Mouse (Mus musculus) heart, adult 2 months (tissue): ENCODE data around the gene Elp4. TPM values are rescaled to one million over a fixed set of nuclear protein-coding genes. Genes with fewer than 3 reads are reported as not detected.

Experiments
- DNase-seq, 2 experiments: peaks; one replicate each; pipeline ENCODE4 v3.0.0; 2021
- H3K27ac ChIP-seq: fragments of 200-600 bp; 2 replicates; pipeline ENCODE4 v1.8.1; 2022
- H3K27me3 ChIP-seq: fragments of 200-500 bp; 2 replicates; pipeline ENCODE4 v1.6.1; 2012; ENCODE audit warnings: mild to moderate bottlenecking, low read length, inconsistent platforms, mixed read lengths; ENCODE audit not compliant: control insufficient read depth, insufficient read depth
- H3K36me3 ChIP-seq: fragments of 200-500 bp; 2 replicates; pipeline ENCODE4 v1.6.1; 2012; ENCODE audit warnings: low read length, inconsistent platforms; ENCODE audit not compliant: control insufficient read depth, insufficient read depth
- H3K4me1 ChIP-seq: fragments of 200-500 bp; 2 replicates; pipeline ENCODE4 v1.6.1; 2011; ENCODE audit warnings: low read length; ENCODE audit not compliant: control insufficient read depth, insufficient read depth
- H3K4me3 ChIP-seq: fragments of 200-600 bp; 2 replicates; pipeline ENCODE4 v1.8.1; 2022
- H3K79me2 ChIP-seq: fragments of 200-500 bp; replicated peaks from 2 replicates; pipeline ENCODE4 v1.6.1; 2012; ENCODE audit warnings: mild to moderate bottlenecking, inconsistent platforms, low read length, moderate library complexity, mixed read lengths; ENCODE audit not compliant: control insufficient read depth, insufficient read depth
- H3K9ac ChIP-seq: fragments of 200-500 bp; 2 replicates; pipeline ENCODE4 v1.6.1; 2012; ENCODE audit warnings: low read depth, mild to moderate bottlenecking, control low read depth, inconsistent platforms, low read length, mixed read lengths
- CTCF ChIP-seq: fragments of 200-600 bp; IDR thresholded peaks from 2 replicates; pipeline ENCODE4 v1.8.1; 2022; ENCODE audit warnings: antibody characterized with exemption, mild to moderate bottlenecking, moderate library complexity
- EP300 ChIP-seq: fragments of 200-500 bp; IDR thresholded peaks from 2 replicates; pipeline ENCODE4 v1.6.1; 2011; ENCODE audit warnings: low read depth, low read length, control low read depth; ENCODE audit not compliant: insufficient read depth
- POLR2A ChIP-seq: fragments of 200-500 bp; IDR thresholded peaks from 2 replicates; pipeline ENCODE4 v1.6.1; 2011; ENCODE audit warnings: mild to moderate bottlenecking, low read depth, low read length, control low read depth; ENCODE audit not compliant: insufficient read depth
- WGBS: fragments of 180-500 bp; shearing (Covaris S2); methylation state at CpG from one replicate; pipeline ENCODE4 v1.1.7; 2018; 5-methylcytosine and 5-hydroxymethylcytosine counted together
- intact Hi-C: fragments of 180-260 bp; cut with DNase I; formaldehyde crosslinking; loops from one replicate; pipeline ENCODE4 v1.15.1; 2025
- polyA plus RNA-seq: library from polyadenylated mRNA; depleted of rRNA; stranded (reverse); fragments of >200 nt; gene quantifications from 2 replicates; pipeline ENCODE4 v1.2.3, GENCODE M21; 2012
- total RNA-seq, 2 experiments: library from RNA; stranded (reverse); gene quantifications; 2 replicates each; pipeline ENCODE4 v1.2.3; 2021

Gene Elp4
- total and polyA plus RNA-seq, 3 experiments = 2.1 to 12.3 (median 11.2) TPM

GRCm38 (mm10) chr2:105815170-105815569, 89.2 kb downstream of the Elp4 start:
- H3K4me1 ChIP-seq = no peaks in the 10 kb centered on the region; the same call in 1 of the 2 replicates
- no peak overlapping the region for H3K4me3 ChIP-seq
- H3K9ac ChIP-seq = no peak overlapping the region
- peak in 1 of 2 experiments; percentile 8 for DNase-seq
- TF ChIP-seq POLR2A (no peak), CTCF (no peak), EP300 (no peak)
- H3K27me3 ChIP-seq = no peaks in the 10 kb centered on the region
- H3K27ac ChIP-seq = peak overlapping the region; percentile 57
- H3K79me2 ChIP-seq = no peaks in the 10 kb centered on the region
- intact Hi-C loops = no loop called here
- no peaks in the 10 kb centered on the region for H3K36me3 ChIP-seq
- 68% methylated on average over 3 of the region's 3 CpGs for WGBS

DNA sequence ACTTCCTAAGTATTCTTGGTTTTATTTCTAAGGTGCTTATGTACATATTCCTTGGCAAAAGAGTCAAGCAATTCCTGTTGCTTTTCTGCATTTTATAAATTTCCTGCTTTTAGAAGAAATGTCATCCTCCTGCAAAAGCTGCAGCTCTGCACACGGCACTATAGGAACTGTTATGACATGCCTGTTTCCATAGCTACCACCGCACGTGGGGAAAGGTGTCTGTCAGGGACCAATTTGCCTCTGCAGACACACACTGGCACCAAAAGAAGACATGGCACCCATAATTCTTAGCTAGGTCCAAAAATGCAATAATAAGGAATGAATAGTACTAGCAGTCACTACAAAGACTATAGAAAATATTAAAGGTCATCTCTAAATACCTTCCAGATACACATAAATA, 91.3 kb downstream of the Elp4 start:
- intact Hi-C loops = no loop called here
- no peak for DNase-seq
- Histone ChIP-seq H3K9ac (no peak overlapping the region), H3K36me3 (no peaks in the 10 kb centered on the region), H3K4me1 (no peaks in the 10 kb centered on the region; the same call in 1 of the 2 replicates), H3K79me2 (no peaks in the 10 kb centered on the region), H3K27ac (no peak overlapping the region), H3K4me3 (no peak overlapping the region), H3K27me3 (no peaks in the 10 kb centered on the region)
- 79% methylated on average over 3 of the region's 3 CpGs for WGBS
- TF ChIP-seq POLR2A (no peak), CTCF (no peak), EP300 (no peak)

DNA sequence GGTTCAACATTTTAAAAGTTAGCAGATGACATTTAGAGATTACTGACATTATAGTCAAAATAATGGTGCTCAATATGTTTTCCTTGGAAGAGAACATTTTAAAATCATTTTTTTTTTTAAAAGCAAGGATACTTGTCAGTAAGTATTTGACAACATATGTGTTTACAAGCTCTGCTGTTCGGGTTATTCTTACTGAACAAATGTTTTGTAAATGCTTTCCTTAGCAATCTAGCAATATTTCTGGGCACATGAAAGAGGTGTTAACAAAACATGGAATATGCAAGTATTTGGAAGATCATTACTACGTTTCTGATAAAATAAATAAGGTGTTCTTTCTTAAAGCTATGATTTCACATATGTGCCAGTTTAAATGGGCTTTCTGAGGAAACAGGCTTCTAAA, 94.1 kb downstream of the Elp4 start:
- Histone ChIP-seq H3K36me3 (no peaks in the 10 kb centered on the region), H3K4me3 (no peak overlapping the region), H3K79me2 (no peaks in the 10 kb centered on the region), H3K9ac (no peak overlapping the region), H3K27me3 (no peaks in the 10 kb centered on the region), H3K27ac (no peak overlapping the region), H3K4me1 (no peaks in the 10 kb centered on the region; the same call in 1 of the 2 replicates)
- TF ChIP-seq CTCF (no peak), POLR2A (no peak), EP300 (no peak)
- intact Hi-C loops = no loop called here
- no peak for DNase-seq
- WGBS = 82% methylated on average over 2 of the region's 2 CpGs

- TF ChIP-seq CTCF (no peak), POLR2A (no peak), EP300 (no peak)
- no peak overlapping the region for H3K27ac ChIP-seq
- 88% methylated on average over 2 of the region's 2 CpGs for WGBS
- no peaks in the 10 kb centered on the region for H3K4me1 ChIP-seq
- intact Hi-C loops = no loop called here
- H3K9ac ChIP-seq = no peak overlapping the region
- no peak for DNase-seq
- no peaks in the 10 kb centered on the region for H3K36me3 ChIP-seq
- no peaks in the 10 kb centered on the region for H3K27me3 ChIP-seq
- H3K79me2 ChIP-seq = no peaks in the 10 kb centered on the region
- no peak overlapping the region for H3K4me3 ChIP-seq
These were observed 97.8 kb downstream of the Elp4 start for GRCm38 (mm10) chr2:105806571-105806970.

DNA sequence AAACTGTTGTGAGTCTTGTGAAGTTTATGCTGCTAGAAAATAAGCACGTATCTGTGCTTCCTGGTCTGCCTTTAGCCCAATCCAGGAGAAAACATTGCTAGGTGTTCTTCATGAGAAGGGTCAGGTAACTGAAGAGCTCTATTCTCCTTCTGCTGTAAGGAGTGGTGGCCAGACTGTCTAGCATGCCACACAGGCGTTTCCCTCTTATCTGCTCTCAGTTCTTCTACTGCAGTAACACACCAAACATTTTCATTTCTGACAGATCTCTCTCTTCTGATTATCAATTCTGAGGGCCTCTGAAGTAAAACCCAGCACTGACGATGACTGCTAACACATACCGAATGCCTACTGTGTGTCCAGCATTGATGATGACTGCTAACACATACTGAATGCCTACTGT, 98.3 kb downstream of the Elp4 start:
- H3K79me2 ChIP-seq = no peaks in the 10 kb centered on the region
- 79% methylated on average over 4 of the region's 4 CpGs for WGBS
- no peaks in the 10 kb centered on the region for H3K4me1 ChIP-seq
- H3K4me3 ChIP-seq = no peak overlapping the region
- H3K36me3 ChIP-seq = no peaks in the 10 kb centered on the region
- intact Hi-C loops = no loop called here
- H3K27me3 ChIP-seq = no peaks in the 10 kb centered on the region
- H3K27ac ChIP-seq = no peak overlapping the region
- no peak overlapping the region for H3K9ac ChIP-seq
- DNase-seq = no peak
- TF ChIP-seq EP300 (no peak), POLR2A (no peak), CTCF (no peak)

GRCm38 (mm10) chr2:105805210-105805609, 99.2 kb downstream of the Elp4 start:
- no peaks in the 10 kb centered on the region for H3K36me3 ChIP-seq
- intact Hi-C loops = no loop called here
- no peak for DNase-seq
- no peak overlapping the region for H3K9ac ChIP-seq
- no peak overlapping the region for H3K27ac ChIP-seq
- H3K4me1 ChIP-seq = no peaks in the 10 kb centered on the region
- no peak for TF ChIP-seq CTCF
- TF ChIP-seq POLR2A = no peak
- H3K27me3 ChIP-seq = no peaks in the 10 kb centered on the region
- no peak overlapping the region for H3K4me3 ChIP-seq
- no peaks in the 10 kb centered on the region for H3K79me2 ChIP-seq
